Mouse (Mus musculus): ENCODE measurements around the gene Gm28230.

The Gm28230 gene

GRCm38 (mm10) chr2:74725171-74725570 is 1.4 kb upstream of the Gm28230 start:
- DNase-seq, result no peak

DNA sequence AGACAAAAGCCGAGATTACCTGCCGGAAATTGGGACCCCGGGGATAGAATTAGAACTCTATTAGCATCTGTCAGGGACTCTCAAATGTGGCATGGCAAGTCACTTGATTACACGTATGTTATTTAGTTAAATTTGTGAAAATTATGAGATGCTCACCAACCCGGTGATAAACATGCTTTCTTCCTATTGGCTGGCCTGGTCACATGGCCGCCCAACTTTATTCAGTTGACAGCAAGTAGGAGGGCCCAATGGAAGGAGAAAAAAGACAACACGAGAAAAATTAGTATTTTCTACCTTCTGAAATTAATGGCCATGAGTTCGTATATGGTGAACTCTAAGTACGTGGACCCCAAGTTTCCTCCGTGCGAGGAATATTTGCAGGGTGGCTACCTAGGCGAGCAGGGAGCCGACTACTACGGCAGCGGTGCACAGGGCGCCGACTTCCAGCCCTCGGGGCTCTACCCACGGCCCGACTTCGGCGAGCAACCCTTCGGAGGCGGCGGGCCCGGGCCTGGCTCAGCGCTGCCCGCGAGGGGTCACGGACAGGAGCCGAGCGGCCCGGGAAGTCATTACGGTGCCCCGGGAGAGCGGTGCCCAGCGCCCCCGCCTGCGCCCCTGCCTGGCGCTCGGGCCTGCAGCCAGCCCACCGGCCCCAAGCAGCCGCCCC is 578 bp downstream of the Gm28230 start:
- no peak for DNase-seq

GRCm38 (mm10) chr2:74727640-74728302 is 1.2 kb downstream of the Gm28230 start:
- DNase-seq, result no peak

DNA sequence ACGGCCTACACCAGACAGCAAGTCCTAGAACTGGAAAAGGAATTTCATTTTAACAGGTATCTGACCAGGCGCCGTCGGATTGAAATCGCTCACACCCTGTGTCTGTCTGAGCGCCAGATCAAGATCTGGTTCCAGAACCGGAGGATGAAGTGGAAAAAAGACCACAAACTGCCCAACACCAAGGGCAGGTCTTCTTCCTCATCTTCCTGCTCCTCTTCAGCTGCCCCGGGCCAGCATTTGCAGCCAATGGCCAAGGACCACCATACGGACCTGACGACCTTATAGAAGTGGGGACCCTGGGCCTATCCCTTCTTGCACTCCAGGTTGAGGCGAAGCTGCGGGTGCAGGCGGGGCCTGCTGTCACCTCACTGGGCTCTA is 1.8 kb downstream of the Gm28230 start:
- no peak for DNase-seq

DNA sequence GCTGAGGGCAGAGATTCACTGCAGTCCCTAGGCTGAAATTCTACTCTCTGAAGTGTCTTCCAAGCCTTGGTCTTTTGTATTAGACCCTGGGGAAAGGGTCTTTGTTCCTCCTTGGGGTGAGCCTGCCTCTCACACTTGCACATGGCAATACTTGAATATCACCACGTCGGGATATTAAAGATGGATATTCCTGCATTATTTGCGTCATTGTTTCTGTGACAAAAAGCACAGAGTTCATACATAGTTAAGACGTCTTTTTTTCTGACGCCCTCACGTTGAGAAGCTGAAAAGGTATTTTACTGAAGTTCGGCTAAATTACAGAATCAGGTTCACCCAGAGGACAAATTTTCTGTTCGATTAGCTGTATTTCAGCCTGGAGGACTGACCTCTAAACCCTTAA is 3.8 kb downstream of the Gm28230 start:
- DNase-seq, result no peak

DNA sequence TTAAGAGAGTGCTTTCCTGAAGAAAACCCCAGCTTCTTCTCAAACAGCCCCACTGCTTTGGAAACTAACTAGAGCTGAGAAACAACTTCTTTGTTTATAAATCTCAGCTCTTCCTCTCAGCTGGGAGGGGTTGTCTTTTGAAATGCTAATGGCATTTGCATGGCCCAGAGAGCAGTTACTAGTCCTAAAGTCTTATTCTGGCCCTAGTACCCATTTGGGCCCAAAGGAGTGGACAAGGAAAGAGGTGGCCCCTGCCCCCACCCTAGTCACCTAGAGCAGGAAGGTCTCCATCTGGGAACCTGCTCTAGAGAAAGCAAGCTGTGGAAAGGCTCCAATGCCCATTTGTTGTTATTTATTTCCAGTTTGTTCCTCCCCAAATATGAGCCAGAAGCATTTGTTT is 4.5 kb downstream of the Gm28230 start:
- DNase-seq, result no peak

DNA sequence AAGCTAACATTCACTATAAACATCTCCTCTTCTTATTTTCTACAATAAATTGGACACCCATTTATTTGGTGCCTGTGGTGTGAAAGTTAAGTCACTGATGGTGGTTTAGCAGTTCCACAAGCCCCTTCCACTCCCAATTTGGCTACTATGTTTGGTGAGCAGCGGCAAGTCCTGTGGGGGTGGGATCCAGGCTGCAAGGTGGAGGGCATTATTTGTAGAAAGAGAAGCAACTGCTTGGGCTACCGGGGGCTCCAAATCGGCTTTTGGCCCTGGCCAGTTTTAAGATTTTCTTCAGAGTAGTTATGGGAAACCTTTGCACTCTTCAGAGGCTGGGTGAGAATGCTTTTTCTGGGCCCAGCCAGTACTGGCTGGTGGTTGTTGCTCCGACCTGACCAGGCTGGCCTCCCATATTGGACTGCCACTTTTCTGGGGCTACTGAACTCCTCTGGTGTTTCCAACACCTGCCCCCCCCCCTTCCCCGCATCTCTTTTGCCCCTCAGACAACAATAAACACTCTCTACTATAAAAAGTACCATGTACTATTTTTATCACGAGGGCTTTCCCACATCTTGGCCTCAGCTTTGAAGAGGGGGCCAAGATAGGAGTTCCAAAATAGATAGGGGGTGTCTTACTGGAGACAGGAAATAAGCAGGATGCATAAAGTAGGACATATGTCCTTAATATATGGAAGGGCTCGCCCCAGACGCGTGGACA is 5.4 kb downstream of the Gm28230 start:
- DNase-seq, result no peak

DNA sequence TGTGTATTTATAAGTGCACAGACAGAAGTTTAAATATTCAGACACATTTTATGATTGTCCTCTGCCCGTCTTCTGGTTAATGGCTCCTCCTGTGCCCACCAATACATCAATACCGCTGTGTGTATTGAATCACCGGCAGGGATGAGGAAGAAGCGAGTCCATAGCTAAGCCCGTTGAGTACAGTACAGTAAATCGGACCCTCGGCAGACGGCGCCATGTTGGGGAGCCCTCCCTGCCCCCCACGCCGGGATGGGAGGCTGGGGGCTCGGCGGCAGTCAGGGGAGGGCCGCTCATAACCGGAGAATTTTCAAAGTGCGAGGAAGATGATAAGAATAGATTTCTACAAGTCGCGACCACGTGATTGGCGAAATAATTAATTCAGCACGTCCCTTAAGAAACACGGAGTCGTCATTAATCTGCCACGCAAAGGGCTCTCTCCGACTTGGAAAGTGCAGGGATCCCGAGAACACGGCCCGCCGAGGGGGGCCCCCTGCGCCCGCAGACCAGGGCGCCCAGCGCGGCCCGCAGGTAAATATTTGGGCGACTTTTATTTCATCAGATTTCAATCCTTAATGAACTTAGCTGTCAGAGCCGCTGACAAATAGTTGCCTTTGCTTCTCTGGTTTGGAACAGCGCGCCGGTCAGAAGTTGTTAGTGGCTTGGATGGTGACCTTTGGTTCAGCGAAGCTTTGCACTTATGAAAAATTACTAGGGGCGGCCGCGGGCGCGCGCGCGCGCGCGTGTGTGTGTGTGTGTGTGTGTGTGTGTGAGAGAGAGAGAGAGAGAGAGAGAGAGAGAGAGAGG is 6.2 kb downstream of the Gm28230 start:
- DNase-seq, result no peak

GRCm38 (mm10) chr2:74733317-74733661 is 6.8 kb downstream of the Gm28230 start:
- no peak for DNase-seq

- DNase-seq, result no peak
These were observed 7.2 kb downstream of the Gm28230 start for GRCm38 (mm10) chr2:74733765-74734164.

DNA sequence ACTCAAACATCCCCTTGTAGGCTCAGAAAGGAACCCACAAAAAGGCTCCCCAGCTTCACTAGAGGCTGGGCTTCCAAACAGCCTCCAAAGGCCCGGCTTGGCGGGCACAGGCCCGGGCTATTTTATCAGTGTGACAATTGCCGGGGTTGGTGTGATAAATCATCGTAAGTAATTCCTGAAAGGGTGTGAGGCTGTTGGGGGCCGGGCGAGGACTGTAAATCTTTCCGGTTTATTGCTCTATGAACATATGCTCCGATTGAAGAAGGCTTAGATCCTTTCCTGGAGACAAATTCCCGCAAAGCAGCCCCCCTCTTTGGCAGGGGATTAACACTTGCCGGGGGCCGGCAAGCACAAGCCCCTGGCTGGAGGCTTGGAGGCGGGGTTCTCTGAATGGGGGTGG is 7.9 kb downstream of the Gm28230 start:
- DNase-seq, result no peak

DNA sequence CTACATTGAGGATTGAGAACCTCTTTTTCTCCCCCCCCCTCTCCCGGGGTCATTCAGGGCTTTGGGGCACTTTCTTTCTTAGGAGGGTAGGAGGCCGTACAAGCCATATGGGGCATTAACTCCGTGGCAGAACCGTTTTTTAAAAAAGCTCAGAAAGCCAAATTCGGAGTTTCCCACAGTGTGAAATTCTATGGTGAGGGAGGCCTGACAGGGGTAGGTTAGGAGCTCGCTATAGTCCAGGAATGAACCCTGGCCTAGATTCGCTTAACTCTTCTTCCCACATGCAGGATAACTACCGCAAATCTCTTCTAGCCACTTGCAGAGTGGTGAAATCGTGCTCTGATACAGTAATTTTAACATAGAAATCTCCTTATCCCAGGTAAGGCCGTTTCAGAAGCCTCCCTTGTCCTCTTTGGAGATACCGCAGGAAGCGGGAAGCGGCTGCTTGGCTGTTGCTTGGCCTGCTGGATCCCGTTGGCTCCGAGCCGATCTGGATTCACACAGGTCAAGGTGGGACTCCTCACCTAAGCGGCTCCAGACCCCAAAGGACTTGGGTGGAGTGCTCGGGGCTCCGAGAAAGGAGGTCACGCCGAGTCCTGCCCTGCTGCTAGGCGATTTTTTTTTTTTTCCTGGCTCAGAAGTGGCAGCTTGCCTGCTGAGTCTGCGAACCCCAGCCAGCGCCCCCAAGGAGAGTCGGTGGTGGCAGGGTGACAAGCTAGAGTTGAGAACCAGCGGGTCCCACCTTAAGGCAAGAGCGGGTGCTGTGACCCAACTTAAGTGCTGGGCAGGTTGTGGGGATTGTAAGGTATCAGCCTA is 8.7 kb downstream of the Gm28230 start:
- no peak for DNase-seq

DNA sequence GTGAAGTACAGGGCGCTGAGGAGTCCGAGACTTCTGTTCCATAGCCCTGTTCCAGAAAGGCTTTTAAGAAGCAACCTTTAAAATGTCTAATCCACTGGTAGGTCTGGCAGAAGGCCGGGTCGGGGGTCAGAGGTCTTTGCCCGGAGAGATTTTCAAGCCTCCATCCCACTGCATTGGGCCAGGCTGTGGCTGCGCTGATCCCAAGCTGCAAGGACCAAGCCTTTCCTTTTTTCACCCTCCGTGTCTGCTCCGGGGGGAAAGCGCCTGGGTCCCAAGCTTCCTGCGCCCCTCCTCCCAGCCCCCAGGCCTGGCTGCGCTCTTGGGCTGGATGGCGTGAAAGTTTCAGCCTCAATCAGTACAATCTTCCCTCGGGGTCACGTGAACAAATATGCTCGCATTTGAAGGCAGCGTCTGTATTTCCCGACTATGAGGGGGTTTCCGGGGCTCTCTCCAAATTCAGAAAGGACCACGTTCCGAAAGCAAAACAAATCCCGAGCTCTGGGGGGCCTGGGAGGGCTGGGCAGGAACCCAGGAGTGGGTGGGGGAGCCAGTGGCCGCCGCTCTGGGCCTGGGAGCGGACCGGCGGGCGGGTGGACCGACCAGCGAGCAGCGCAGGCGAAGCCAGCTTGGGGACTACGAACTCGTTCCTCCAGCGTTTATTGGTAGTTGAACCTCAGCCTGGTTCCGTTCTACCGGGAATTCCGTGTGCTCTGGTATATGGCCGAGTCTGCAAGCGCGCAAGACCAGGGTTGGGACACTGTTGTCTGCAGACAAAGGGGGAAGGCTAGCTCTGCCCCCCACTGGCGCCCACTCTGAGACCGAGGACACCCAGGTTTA is 9.5 kb downstream of the Gm28230 start:
- DNase-seq, result no peak

DNA sequence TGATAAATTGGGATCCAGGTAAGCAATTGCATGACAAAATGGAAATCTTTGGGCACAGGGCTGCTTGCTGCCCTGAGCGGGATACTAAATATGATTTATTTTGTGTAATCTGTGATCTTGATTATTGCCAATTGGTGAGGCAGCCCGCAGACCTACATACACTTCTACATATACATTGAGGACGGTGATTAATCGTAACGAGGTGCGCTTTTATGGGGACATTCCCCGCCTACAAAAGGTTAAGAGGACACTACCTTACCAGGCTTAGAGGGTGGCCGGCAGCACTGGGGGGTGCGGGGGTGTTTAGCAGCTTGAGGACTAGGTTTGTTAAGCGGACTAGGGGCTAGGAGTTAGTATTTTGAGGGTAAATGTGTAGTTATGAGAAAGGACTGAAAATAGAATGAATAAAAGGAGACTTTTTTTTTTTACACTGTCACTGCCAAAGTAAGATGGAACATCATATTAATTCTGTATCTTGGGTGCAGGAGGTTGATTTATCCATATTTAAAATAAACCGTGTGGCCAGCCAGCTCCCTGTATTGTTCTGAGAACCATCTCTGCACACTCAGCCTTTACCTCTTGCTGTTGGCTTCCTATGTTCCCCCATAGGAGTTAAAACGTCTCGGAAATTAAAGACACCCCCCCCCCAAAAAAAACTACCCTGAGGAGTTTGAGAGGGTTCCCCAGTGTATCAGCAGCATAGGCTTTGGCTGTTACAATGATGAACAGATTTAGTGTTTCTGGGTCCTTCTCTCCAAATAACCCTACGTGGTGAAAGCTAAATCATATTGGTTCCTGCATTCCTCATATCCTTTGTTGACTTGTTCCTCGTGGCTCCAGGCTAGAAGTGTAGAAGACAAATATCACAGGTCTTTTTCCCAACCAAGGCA is 10.4 kb downstream of the Gm28230 start:
- DNase-seq, result no peak

DNA sequence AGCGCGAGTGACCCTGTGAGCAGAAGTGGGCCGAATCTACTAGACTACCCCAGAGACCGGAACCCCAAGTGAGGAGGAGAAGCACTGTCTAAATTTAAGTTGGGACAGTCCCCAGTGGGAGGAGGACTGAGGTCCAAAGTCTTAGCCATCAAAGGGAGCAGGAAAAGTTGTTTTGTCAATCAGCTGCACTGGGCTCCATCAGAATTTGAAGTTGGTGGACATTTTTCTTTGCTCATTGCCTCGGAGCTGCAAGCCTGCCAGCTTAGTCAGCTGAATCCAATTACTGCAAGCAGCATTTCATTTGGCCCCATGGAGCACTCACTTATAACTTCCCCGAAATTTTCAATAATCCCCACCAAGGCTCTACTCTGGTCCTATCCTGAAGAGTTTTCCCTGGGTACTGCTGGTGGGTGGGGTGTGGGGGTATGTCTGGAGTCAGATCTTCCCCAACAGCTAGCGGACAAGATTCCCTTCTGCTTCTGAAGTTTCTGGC is 11.1 kb downstream of the Gm28230 start:
- DNase-seq, result no peak

DNA sequence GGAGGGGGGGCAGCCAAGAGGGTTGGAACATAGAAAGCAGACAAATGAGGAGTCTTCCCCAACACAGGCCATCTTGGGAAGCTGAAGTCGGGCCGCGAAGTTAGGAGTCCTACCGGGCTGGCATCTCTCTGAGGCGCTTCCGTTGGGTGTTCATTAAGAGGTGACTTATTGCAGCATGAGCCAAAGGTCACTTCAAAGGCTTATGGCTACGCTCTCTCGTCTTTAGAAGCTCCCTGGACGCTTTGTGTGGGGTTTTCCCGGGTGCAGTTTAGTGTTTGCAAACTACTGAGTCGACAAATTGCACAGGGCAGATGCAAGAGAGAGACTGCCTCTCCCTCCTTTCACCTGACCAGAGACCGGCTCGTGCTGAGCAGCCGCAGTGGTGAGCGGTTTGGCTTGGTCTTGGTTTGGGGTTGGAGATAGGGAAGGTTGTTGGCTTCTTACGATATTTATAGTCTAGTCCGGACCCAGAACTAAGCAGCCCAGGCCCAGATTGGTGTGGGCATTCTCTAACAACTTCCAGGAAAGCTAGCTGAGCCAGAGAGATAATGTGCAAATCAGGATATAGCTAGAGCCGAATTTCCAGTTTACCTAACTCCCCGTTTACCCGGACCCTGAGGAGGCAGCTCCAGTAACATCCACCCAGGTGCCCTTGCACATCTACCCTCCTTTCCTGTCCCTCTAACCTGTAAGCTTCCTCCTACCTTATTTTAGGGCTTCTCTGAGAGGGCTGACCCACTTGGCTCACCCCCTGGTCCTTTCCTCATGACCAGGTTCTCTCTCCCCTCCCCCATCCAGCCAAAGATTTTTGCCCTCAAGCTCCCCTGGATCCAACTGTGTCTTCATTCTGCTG is 12.3 kb downstream of the Gm28230 start:
- DNase-seq, result peak in 1 of 2 experiments; percentile 46

DNA sequence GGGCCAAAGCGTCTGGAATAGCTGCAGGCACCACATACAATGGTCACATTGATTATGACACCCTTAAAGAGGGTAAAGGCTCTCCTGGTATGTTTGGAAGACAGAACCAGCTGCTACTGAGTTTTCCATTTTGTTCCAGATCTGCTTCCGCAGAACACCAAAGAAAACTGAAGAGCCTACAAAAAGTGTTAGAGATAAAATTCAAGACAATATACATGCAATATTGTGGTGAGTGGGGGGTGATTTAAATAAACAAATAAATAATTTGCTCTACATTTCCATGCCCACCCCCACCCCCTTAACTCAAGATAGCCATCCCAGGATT is 12.9 kb downstream of the Gm28230 start:
- DNase-seq, result no peak

DNA sequence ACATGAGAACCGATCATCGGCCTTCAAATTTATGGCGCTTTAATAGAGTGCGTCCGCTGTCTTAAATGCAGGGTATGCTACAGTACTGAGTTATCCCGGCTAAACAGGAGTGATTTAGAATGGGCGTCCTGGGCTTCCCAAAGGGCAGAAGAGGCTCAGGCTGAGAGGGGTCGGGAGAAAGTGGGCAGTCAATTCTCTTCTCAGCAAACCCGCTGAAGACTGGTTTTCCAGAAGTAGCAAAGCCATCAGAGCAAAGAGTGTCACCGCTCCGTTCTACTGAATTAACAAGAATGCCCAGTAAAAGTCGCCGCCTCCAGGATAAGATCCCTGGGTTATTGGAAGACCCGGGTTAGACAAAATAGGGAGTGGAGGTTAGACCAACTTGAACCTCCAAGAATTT is 13.3 kb downstream of the Gm28230 start:
- no peak for DNase-seq

DNA sequence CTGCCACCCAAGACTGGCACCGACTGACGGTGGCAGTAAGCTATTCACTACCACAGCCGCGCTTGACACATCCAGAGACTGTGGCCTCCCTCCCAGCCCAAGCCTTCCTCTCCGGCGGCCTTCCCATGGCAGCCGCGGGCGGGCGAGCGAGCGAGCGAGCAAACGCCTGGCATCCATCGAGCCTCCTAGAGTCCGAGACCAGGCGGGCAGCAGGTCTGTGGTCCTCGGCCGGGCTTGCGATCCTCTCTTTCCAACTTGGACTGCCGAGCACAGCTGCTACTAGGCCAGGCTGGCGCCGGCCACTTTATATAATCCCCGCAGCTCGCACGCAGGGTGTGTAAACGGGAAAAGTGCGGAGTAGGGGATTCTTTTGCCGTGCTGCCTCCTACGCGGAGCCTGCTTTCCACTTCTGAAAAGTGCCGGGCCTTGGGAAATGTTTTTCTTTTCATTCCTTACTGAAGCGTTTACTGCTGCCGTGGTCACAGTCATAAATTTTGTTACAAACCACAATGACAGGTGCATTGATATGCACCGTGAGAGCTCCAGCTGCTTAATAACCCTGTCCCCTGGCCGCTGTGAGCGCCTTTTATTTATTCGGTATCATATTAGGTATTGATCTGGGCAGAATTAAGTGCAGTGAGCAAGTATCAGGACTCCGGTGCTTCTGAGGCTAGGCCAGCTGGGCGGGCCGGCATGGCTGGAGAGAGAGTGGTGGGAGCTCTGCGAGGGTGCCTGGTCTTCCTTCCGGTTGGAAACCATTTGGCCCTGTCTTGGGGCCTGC is 14.0 kb downstream of the Gm28230 start:
- no peak for DNase-seq

Measured in kidney, adult 8-10 months (tissue).